Mouse (Mus musculus) embryonic facial prominence, embryonic 13.5 days (tissue): ENCODE data around the gene Spred2. TPM values are rescaled to one million over a fixed set of nuclear protein-coding genes. Genes with fewer than 3 reads are reported as not detected.
"Not testable (repeated sequence)": the region's sequence is repeated elsewhere in the genome, so short reads cannot be mapped to it uniquely, and the experiment has no call there.

Experiments
- ATAC-seq: fragments of 200-750 bp; cut with Nextera tagmentation; 2 replicates; pipeline ENCODE4 v1.8.0; 2017; ENCODE audit warnings: low read depth; ENCODE audit not compliant: insufficient number of reproducible peaks, insufficient read depth, low FRiP score, low TSS enrichment
- H3K27ac ChIP-seq: fragments of 300-500 bp; sonication (generic); 2 replicates; pipeline ENCODE4 v1.5.1; 2015; ENCODE audit warnings: moderate library complexity, mild to moderate bottlenecking, inconsistent platforms
- H3K27me3 ChIP-seq: fragments of 300-500 bp; sonication (generic); 2 replicates; pipeline ENCODE4 v1.6.1; 2015; ENCODE audit warnings: mild to moderate bottlenecking, inconsistent platforms
- H3K36me3 ChIP-seq: fragments of 300-500 bp; sonication (generic); 2 replicates; pipeline ENCODE4 v1.6.1; 2015; ENCODE audit warnings: mild to moderate bottlenecking, inconsistent platforms
- H3K4me1 ChIP-seq: fragments of 300-500 bp; sonication (generic); 2 replicates; pipeline ENCODE4 v1.6.1; 2015; ENCODE audit warnings: inconsistent platforms
- H3K4me2 ChIP-seq: fragments of 300-500 bp; sonication (generic); 2 replicates; pipeline ENCODE4 v1.6.1; 2015; ENCODE audit warnings: moderate library complexity, mild to moderate bottlenecking, inconsistent platforms
- H3K4me3 ChIP-seq: fragments of 300-500 bp; sonication (generic); 2 replicates; pipeline ENCODE4 v1.5.1; 2015; ENCODE audit warnings: mild to moderate bottlenecking, inconsistent platforms
- H3K9ac ChIP-seq: fragments of 300-500 bp; sonication (generic); 2 replicates; pipeline ENCODE4 v1.6.1; 2015; ENCODE audit warnings: mild to moderate bottlenecking, inconsistent platforms
- H3K9me3 ChIP-seq: fragments of 300-500 bp; sonication (generic); 2 replicates; pipeline ENCODE4 v1.6.1; 2016; ENCODE audit warnings: inconsistent platforms
- WGBS: fragments of 180-500 bp; shearing (Covaris S2); methylation state at CpG from one replicate; pipeline ENCODE4 v1.1.7; 2015; ENCODE audit warnings: mixed read lengths; 5-methylcytosine and 5-hydroxymethylcytosine counted together
- polyA plus RNA-seq: library from polyadenylated mRNA; unstranded; fragments of >200 nt; fragmentation: Nextera tagmentation; extraction: Ambion mirVana; gene quantifications from 2 replicates; pipeline ENCODE4 v1.2.1, GENCODE M21; 2015

Gene Spred2
- polyA plus RNA-seq, 1 experiment from 2014 or later, result 10.2 TPM

- Histone ChIP-seq H3K36me3 (no peaks in the 10 kb centered on the region), H3K4me3 (no peak overlapping the region), H3K9ac (no peak overlapping the region), H3K4me2 (no peak overlapping the region; the same call in 1 of the 2 replicates), H3K9me3 (no peaks in the 10 kb centered on the region), H3K27me3 (no peaks in the 10 kb centered on the region), H3K27ac (no peak overlapping the region; the same call in 1 of the 2 replicates), H3K4me1 (peaks cover 29% of the 10 kb centered on the region)
- 40% methylated on average over 4 of the region's 4 CpGs for WGBS
- ATAC-seq, result no peak
Observed at GRCm38 (mm10) chr11:20042106-20042505, 117.9 kb downstream of the Spred2 start.

GRCm38 (mm10) chr11:20043256-20043655 lies 119.1 kb downstream of the Spred2 start:
- peaks cover 29% of the 10 kb centered on the region for H3K4me1 ChIP-seq
- WGBS, result 86% methylated on average over 4 of the region's 4 CpGs
- H3K27me3 ChIP-seq, result no peaks in the 10 kb centered on the region
- no peak overlapping the region for H3K4me2 ChIP-seq
- H3K4me3 ChIP-seq, result no peak overlapping the region
- H3K36me3 ChIP-seq, result no peaks in the 10 kb centered on the region
- H3K9me3 ChIP-seq, result no peaks in the 10 kb centered on the region
- H3K9ac ChIP-seq, result no peak overlapping the region
- no peak for ATAC-seq
- no peak overlapping the region for H3K27ac ChIP-seq

- Histone ChIP-seq H3K9ac (no peak overlapping the region), H3K27me3 (no peaks in the 10 kb centered on the region), H3K36me3 (no peaks in the 10 kb centered on the region), H3K9me3 (no peaks in the 10 kb centered on the region), H3K4me3 (no peak overlapping the region), H3K27ac (no peak overlapping the region), H3K4me2 (no peak overlapping the region), H3K4me1 (peaks cover 20% of the 10 kb centered on the region)
- 65% methylated on average over 3 of the region's 3 CpGs for WGBS
- no peak for ATAC-seq
Observed at GRCm38 (mm10) chr11:20045586-20045985, 121.4 kb downstream of the Spred2 start.

GRCm38 (mm10) chr11:20052814-20053536 lies 128.8 kb downstream of the Spred2 start:
- Histone ChIP-seq H3K9ac (no peak overlapping the region), H3K4me1 (peaks cover 13% of the 10 kb centered on the region), H3K27ac (no peak overlapping the region; the same call in 1 of the 2 replicates), H3K4me2 (no peak overlapping the region), H3K27me3 (no peaks in the 10 kb centered on the region), H3K9me3 (no peaks in the 10 kb centered on the region), H3K4me3 (no peak overlapping the region), H3K36me3 (peaks cover 16% of the 10 kb centered on the region; the same call in 1 of the 2 replicates)
- no peak for ATAC-seq
- WGBS, result 38% methylated on average over 13 of the region's 13 CpGs

DNA sequence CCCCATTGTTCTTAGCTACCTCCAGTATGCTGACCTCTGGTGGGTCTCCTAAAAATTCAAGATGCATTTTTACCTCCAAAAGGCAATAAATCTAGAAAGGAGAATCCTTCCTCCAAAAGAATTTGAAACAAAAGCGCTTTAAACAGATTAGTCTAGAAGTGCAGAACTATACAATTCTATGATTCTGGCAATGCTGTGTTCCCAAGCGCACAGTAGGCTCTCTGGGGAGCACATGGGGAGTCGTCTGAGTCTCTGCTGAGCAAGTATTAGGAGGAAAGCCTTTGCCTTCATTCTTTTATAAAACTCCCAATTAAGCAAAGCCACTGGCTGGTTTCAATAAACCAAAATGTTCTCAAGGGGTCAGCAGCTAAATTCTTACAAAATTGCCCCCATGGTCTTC lies 129.8 kb downstream of the Spred2 start:
- ATAC-seq, result no peak
- WGBS, result 59% methylated on average over 3 of the region's 3 CpGs
- H3K4me2 ChIP-seq, result no peak overlapping the region

DNA sequence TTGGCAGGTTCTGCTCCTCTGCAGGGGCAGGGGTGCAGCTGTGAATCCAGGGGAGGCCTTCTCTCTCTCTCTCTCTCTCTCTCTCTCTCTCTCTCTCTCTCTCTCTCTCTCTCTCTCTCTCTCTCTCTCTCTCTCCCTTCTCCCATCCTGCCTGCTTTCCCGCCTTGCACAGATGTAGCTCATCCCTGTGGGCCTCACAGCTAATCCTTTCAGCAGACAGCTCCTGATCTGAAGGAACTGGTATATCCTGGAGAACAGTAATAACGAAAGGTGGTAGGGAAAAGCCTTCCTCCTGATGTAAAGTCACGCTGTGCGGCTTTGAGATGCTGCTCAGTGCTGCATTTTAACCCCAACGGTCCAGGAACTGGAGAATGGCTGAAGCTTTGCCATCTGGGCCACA lies 130.4 kb downstream of the Spred2 start:
- H3K9me3 ChIP-seq, result no peaks in the 10 kb centered on the region
- H3K4me3 ChIP-seq, result no peak overlapping the region
- peaks cover 31% of the 10 kb centered on the region for H3K36me3 ChIP-seq
- WGBS, result 23% methylated on average over 5 of the region's 5 CpGs
- H3K27ac ChIP-seq, result no peak overlapping the region
- H3K4me1 ChIP-seq, result peaks cover 13% of the 10 kb centered on the region
- no peak for ATAC-seq
- H3K9ac ChIP-seq, result no peak overlapping the region
- no peaks in the 10 kb centered on the region for H3K27me3 ChIP-seq
- H3K4me2 ChIP-seq, result no peak overlapping the region

More for the DNA sequence above, 129.8 kb downstream of the Spred2 start:
- no peak overlapping the region for H3K4me3 ChIP-seq
- no peaks in the 10 kb centered on the region for H3K9me3 ChIP-seq
- H3K9ac ChIP-seq, result no peak overlapping the region
- no peak overlapping the region for H3K27ac ChIP-seq
- peaks cover 13% of the 10 kb centered on the region for H3K4me1 ChIP-seq
- peaks cover 24% of the 10 kb centered on the region for H3K36me3 ChIP-seq
- no peaks in the 10 kb centered on the region for H3K27me3 ChIP-seq

DNA sequence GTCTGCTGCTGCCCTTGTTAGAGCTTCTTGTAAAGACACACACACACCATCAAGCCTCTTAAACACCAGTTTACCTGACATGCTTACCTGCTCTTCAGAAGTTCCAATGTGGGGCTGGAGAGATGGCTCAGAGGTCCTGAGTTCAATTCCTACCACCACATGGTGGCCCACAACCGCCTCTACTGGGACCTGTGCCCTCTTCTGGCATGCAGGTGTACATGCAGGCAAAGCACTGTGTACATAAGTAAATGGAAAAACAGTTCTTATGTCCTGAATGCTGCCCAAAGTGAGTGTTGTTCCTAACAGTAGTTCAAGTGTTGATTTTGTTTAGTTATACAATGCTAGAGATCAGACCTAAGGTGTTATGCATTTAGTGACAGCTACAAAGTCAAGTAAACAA lies 132.0 kb downstream of the Spred2 start:
- Histone ChIP-seq H3K27me3 (no peaks in the 10 kb centered on the region), H3K9ac (no peak overlapping the region), H3K9me3 (no peaks in the 10 kb centered on the region), H3K4me3 (no peak overlapping the region), H3K36me3 (peaks cover 46% of the 10 kb centered on the region), H3K4me1 (peaks cover 13% of the 10 kb centered on the region), H3K4me2 (no peak overlapping the region), H3K27ac (no peak overlapping the region)
- 83% methylated on average over 1 of the region's 1 CpGs for WGBS
- no peak for ATAC-seq

- peaks cover 13% of the 10 kb centered on the region for H3K4me1 ChIP-seq
- H3K36me3 ChIP-seq, result peaks cover 50% of the 10 kb centered on the region
- no peak for ATAC-seq
- H3K9ac ChIP-seq, result no peak overlapping the region
- H3K4me3 ChIP-seq, result no peak overlapping the region
- H3K4me2 ChIP-seq, result no peak overlapping the region
- no peaks in the 10 kb centered on the region for H3K27me3 ChIP-seq
- no peaks in the 10 kb centered on the region for H3K9me3 ChIP-seq
- no peak overlapping the region for H3K27ac ChIP-seq
- 70% methylated on average over 2 of the region's 2 CpGs for WGBS
Observed at GRCm38 (mm10) chr11:20057429-20057828, 133.3 kb downstream of the Spred2 start.

DNA sequence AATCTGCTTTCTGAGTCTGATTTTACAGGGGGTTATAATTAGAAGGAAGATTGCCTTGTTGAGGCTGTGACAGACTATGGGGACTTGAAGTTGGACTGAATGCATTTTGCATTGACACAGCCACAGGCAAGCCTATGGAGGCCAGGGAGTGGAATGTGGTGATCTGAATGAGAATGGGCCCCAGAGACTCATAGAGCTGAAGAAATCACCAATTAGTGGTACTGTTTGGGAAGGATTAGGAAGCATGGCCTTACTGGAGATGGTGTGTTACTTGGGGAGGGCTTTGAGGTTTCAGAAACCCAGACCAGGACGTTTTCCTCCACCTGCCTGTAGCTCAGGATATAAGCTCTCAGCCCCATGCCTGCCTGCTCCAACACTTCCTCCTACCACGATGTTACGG lies 135.6 kb downstream of the Spred2 start:
- H3K27ac ChIP-seq, result no peak overlapping the region
- WGBS, result 90% methylated on average over 3 of the region's 3 CpGs
- peaks cover 62% of the 10 kb centered on the region for H3K36me3 ChIP-seq

GRCm38 (mm10) chr11:20062801-20063200 lies 138.6 kb downstream of the Spred2 start:
- H3K4me3 ChIP-seq, H3K27me3 ChIP-seq, H3K27ac ChIP-seq, ATAC-seq, H3K9ac ChIP-seq, H3K4me1 ChIP-seq, H3K9me3 ChIP-seq, H3K4me2 ChIP-seq: not testable (repeated sequence)
- 89% methylated on average over 9 of the region's 9 CpGs for WGBS
- peaks cover 66% of the 10 kb centered on the region for H3K36me3 ChIP-seq

More for the DNA sequence above, 135.6 kb downstream of the Spred2 start:
- Histone ChIP-seq H3K4me2 (no peak overlapping the region), H3K27me3 (no peaks in the 10 kb centered on the region), H3K9ac (no peak overlapping the region), H3K9me3 (no peaks in the 10 kb centered on the region), H3K4me1 (no peaks in the 10 kb centered on the region), H3K4me3 (no peak overlapping the region)
- no peak for ATAC-seq

GRCm38 (mm10) chr11:20064086-20064485 lies 139.9 kb downstream of the Spred2 start:
- not testable (repeated sequence) for H3K9me3 ChIP-seq, H3K4me1 ChIP-seq, H3K4me2 ChIP-seq, H3K27ac ChIP-seq, H3K9ac ChIP-seq, ATAC-seq, H3K27me3 ChIP-seq, H3K4me3 ChIP-seq
- WGBS, result 85% methylated on average over 2 of the region's 2 CpGs
- peaks cover 64% of the 10 kb centered on the region for H3K36me3 ChIP-seq

GRCm38 (mm10) chr11:20064926-20065325 lies 140.8 kb downstream of the Spred2 start:
- WGBS, result 91% methylated on average over 2 of the region's 2 CpGs
- Histone ChIP-seq H3K4me1 (no peaks in the 10 kb centered on the region), H3K9ac (no peak overlapping the region), H3K4me2 (no peak overlapping the region), H3K27me3 (no peaks in the 10 kb centered on the region), H3K9me3 (no peaks in the 10 kb centered on the region), H3K27ac (no peak overlapping the region), H3K36me3 (peaks cover 64% of the 10 kb centered on the region), H3K4me3 (no peak overlapping the region)
- ATAC-seq, result no peak
